Mouse (Mus musculus): ENCODE measurements at regions not wholly inside any gene's neighbourhood (a gene's known extent, or its start where the extent isn't known, plus 50 kb on each side); places are given as distances from the start of the nearest gene placed in this dataset.

DNA sequence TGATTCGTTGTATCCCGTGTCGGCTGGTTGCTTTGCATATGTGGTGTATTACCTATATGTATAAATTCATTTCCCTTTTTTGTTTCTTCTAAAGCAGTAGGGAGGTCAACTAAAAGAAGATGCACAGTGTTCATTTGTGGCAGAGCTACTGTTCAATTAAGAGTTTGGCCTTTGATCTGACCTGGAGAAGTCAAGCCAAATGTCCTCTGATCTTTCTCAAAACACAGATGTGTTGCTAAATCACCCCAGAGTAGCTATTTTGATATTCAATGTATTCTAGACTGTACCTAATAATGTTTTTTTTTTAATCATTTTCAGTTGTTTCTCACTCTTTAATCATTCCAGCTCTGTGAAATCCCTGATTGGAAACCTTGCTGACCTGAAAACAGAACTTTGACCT, 87.9 kb upstream of the Elovl6 start:
- intact Hi-C loops (cut with DNase I), result no loop called here
- no peak for DNase-seq

DNA sequence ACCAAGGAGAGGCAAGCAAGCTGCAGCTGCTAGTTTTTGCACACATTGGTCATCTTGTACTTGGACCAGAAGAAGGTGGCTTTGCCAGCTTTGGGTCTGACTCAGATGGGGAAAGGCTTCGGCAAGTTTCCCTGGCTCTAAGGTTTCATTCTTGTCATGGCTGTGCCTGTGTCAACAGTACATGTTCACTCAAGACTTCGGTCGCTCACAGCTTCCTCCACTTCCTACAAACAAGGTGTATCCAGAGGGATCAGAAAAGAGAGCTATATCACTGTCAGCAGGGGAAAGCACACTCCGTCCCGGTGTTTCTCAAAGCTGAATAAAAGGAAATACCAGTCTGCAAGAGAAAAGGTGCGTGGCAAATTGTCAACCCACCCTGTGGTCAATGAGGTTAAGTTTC, 86.2 kb upstream of the Elovl6 start:
- intact Hi-C loops (cut with DNase I), result no loop called here
- DNase-seq, result no peak

DNA sequence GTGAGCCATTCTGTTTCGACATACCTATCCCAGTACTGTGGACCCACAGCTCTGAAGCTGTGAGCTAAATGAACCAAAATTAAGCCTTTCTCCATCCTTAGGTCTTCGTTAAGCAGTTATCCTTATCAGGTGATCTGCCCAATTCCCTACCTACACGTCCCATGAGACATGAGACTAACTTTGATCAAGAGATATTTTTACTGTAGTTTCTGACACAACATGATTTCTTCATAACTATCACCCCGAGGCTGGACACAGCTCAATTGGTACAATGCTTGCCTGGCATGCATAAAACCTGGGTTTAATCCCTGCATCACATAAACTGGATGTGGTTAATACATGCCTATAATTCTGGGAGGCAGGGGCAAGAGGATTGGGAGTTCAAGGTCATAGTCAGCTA, 82.2 kb upstream of the Elovl6 start:
- intact Hi-C loops (cut with DNase I), result no loop called here
- no peak for DNase-seq

DNA sequence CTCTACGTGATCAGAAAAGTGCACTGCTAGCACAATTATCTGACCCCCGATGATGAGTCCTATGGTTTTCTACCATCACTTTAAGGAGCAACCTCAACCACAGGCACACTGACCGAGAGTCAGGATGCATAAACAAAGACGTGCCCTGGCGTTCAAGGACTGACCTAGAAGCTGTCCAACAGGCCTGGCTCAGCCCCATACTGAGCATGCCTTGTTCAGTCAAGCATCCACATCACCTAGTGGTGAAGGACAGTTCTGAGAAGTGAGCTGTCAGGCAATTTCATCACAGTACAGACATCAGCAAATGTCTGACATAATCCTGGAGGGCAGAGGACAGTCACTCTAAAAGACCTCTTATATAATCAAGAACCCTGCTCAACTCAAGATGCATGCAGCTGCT, 81.5 kb upstream of the Elovl6 start:
- intact Hi-C loops (cut with DNase I), result no loop called here

DNA sequence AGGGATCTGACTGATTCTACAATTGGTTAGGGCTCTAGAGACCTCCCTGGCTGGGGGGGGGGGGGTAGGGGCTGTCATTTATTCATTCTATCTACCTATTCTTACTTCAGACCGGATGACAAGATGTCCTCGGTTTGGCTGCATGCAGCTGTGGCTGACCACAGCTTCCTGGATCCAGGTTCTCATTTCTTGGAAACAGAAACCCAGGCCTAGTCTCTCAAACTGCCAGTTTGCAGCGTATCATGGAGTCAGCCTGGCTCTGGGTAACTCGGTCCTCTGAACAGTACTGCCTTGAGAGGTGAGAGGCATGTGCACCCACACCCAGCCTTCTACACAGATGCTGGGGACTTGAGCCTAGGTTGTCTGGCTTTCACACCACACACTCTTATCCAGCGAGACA, 62.1 kb upstream of the Elovl6 start:
- DNase-seq, result no peak
- intact Hi-C loops (cut with DNase I), result no loop called here

More for the DNA sequence above, 81.5 kb upstream of the Elovl6 start:
- DNase-seq, result no peak

DNA sequence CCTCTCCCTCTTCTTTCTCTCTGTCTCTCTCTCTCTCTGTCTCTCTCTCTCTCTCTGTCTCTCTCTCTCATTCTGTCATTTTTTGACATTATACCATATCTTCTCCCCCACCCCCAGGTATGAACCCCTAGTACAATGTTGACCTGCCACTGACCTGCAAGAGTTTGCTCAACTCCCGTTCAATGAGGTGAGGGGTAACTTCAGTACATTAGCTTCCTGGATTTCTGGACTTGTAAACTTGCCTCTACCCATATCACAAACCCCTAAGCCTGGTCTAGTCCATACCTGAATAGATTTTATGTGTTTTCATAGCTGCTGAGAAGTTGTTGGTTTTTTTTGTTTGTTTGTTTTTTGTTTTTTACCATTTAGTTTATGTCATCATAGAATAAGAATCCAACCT, 60.8 kb upstream of the Elovl6 start:
- DNase-seq, result no peak
- intact Hi-C loops (cut with DNase I), result no loop called here

DNA sequence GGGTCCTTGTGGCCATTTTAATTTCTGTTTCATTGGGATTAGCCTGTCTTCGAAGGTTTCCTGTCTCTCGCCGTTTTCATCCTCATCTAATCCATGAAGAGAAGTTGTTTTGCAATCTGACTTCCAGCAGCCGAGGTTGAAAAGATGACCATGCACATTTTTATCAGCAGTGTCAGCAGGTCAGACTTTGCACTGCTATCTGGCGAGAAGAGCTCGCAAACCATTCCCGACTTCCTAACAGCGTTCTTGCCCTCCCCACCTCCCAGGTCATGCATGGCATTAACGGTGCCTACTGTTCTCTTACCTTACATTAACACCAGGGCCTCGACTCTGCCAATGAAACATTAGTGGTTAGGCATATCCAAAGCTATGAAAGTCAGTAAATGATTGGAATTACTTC, 60.1 kb upstream of the Elovl6 start:
- intact Hi-C loops (cut with DNase I), result no loop called here
- DNase-seq, result no peak

DNA sequence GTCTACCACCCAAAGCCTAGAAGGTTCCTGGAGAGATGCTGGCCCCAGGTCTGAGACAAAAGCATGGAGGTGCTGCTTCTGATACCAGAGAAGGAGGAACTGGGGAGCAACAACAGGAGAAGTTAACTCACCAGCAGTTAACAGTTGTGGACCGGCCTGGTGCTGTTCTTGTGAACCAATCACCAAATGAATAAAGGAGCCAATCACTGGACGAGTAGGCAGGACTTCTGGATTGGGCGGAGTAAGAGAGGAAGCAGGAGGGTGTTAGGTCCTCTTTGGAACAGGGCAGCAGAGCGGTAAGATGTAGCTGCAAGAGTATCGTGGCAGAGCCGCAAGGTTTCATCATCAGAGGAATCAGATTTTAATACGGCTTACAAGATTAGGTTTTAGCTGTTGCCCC, 57.7 kb upstream of the Elovl6 start:
- intact Hi-C loops (cut with DNase I), result no loop called here
- no peak for DNase-seq

DNA sequence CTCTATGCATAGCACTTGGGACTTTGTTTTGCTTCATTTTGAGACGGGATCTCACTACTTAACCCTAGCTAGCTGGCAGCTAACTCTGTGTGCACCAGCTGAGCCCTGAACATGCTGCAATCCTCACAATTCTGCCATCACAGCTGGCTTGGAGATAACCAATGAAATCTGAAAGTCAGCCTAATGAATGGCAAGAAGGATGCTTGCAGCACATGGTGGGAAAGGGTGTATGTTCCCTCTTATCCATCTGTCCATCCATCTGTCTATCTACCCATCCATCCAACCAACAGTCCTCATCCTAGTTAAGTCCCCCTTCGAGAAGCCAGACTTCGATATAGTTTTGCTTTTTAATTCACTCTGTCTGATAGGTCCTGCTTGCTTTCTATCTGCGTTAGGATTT, 55.9 kb upstream of the Elovl6 start:
- no peak for DNase-seq
- intact Hi-C loops (cut with DNase I), result no loop called here

DNA sequence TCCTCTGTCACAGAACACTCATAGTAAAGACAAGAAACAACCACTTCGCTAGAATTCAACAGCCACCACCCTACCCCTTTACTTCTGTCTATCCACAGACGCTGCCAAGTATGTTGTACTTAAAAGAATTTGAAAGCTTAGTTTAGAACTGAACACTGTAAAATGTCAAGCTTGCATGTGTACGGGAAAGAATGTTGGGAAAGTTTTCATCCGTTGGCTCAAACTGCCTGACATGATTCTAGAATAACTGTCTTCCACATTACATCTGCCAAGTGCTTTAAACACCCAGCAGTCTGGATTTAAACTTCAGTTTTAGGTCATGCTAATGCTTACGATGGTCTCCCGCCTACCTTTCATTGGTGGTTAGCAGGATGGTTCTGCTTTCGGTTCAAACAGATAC, 54.1 kb upstream of the Elovl6 start:
- intact Hi-C loops (cut with DNase I), result no loop called here
- no peak for DNase-seq

DNA sequence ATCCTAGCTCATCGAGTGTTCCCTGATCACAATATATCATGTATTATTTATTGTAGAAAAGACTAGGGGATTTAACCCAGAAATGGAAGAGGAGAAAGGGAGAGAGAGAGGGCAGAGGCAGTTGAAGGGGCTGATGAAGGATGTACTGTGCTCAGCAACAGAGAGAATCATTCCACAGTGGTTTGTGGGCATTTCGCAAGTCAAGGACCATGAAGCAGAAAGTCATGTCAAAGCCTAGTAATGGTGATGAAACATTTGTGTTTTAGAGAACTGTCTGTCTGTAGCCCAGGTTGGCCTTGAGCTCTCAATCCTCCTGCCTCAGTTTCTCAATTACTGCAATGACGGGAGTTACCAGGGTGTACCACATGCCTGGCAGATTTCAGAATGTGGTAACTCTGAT, 50.9 kb upstream of the Elovl6 start:
- intact Hi-C loops (cut with DNase I), result no loop called here
- DNase-seq, result no peak
